18 mouse cellular contexts compared by ENCODE assay signal in genomic region chr12:44432727-44433126, GRCm38 (mm10).
"Had no signal": no experiment of that assay in that cellular context is flagged by ENCODE, and none has a peak within 500 bp of the region (broad histone marks: within the 10 kb centered on the region; RNA-seq: fewer than 3 reads in every experiment).

No protein-coding gene starts in this region.

- H3K27ac ChIP-seq: midbrain, embryonic 10.5 days; midbrain, embryonic 12.5 days; neural tube, embryonic 13.5 days; neural tube, embryonic 15.5 days had no signal

- H3K27me3 ChIP-seq: midbrain, embryonic 12.5 days; neural tube, embryonic 13.5 days; neural tube, embryonic 15.5 days had no signal

- H3K36me3 ChIP-seq: midbrain, embryonic 10.5 days; midbrain, embryonic 12.5 days; neural tube, embryonic 13.5 days; neural tube, embryonic 15.5 days had no signal

- H3K9me3 ChIP-seq: midbrain, embryonic 10.5 days; midbrain, embryonic 12.5 days; neural tube, embryonic 13.5 days; neural tube, embryonic 15.5 days had no signal

- H3K4me3 ChIP-seq: midbrain, embryonic 10.5 days; midbrain, embryonic 12.5 days; myocyte; neural tube, embryonic 13.5 days; neural tube, embryonic 15.5 days had no signal

- H3K9ac ChIP-seq: lung, embryonic 14.5 days; midbrain, embryonic 12.5 days; neural tube, embryonic 13.5 days; neural tube, embryonic 15.5 days had no signal

- DNase-seq: lung, adult 18-20 months; lung, embryonic 14.5 days; lung, postnatal 10 days; lung, postnatal 4 days; midbrain, embryonic 14.5 days; retina, postnatal 1 day; right cerebral cortex, adult 18-20 months; right cerebral cortex, postnatal 25 days; right cerebral cortex, postnatal 4 days; spleen, adult 18-20 months; thymus, adult 18-20 months; thymus, postnatal 14 days; thymus, postnatal 36 days had no signal

- H3K4me2 ChIP-seq: lung, embryonic 14.5 days; midbrain, embryonic 12.5 days; neural tube, embryonic 13.5 days; neural tube, embryonic 15.5 days had no signal
